Comparison of ENCODE assay signal across 9 mouse cellular contexts in the genomic region with DNA sequence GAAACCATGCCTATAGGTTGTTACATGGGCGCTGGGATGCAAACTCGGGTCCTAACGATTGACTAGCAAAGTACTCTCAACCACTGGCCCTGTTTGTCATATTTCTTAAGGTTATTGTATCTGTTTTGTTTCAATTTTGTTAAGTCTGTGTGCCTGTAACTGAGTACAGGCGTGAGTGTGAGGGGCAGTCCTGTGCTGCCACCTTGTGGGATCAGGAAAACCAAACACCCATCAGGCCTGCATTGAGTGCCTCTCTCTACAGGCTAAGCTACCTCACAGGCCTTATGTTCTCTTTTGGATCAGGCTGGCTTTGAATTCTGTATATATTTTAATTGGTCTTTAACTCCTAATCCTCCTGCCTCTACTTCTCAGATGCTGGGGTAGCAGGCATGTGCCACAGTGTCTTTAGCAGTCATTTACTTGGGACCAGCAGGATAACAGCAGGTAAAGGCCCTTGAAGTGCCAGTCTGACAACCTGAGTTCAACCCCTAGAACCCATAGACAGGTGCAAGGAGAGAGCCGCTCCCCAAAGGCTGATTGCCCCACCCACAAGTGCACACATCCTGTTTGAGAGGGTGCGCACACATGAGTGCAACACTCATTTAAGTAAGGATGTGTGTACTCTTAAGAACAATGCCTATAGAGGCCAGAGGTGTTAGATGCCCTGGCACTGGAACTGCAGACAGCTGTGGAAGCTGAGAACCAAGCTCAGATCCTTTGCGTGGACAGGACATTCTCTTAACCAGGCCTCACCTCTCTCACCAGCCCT. TPM values are rescaled to one million over a fixed set of nuclear protein-coding genes. Genes with fewer than 3 reads are reported as not detected.
DNase-seq lines count a peak whose midpoint lies in the region; ATAC-seq and TF ChIP-seq lines count a peak whose summit lies in the region.
"Had no signal": no experiment of that assay in that cellular context is flagged by ENCODE, and none has a peak within 500 bp of the region (broad histone marks: within the 10 kb centered on the region; RNA-seq: fewer than 3 reads in every experiment).

No protein-coding gene starts in this region.

- TF ChIP-seq EP300 in heart, postnatal 0 days (IDR thresholded peaks at IDR 0.05; ENCODE audit: low read depth) = no peak

- 76% methylated on average over 7 of the region's 7 CpGs for WGBS in heart, postnatal 0 days

- H3K4me1 ChIP-seq in heart, postnatal 0 days (ENCODE audit: control insufficient read depth, insufficient read depth) = no peaks in the 10 kb centered on the region
- H3K4me1 ChIP-seq: midbrain, embryonic 12.5 days had no signal

- DNase-seq in heart, postnatal 0 days (ENCODE audit: low spot score) = peak; percentile 21
- no peak for DNase-seq in heart, adult 11 months
- peak; percentile 3 for DNase-seq in forelimb bud, embryonic 11.5 days (ENCODE audit: low read depth, low spot score)
- DNase-seq in lung, adult 18-20 months = peak; percentile 20 to 42
- DNase-seq in telencephalon, adult 2 months (ENCODE audit: low read depth, low spot score) = peak; percentile 9
- DNase-seq in urinary bladder, postnatal 4 days (ENCODE audit: low spot score in 2 of 2) = no peak

- TF ChIP-seq CTCF in heart, postnatal 0 days (IDR thresholded peaks at IDR 0.05; ENCODE audit: low read depth) = peak; percentile 72

- H3K4me2 ChIP-seq in heart, postnatal 0 days (ENCODE audit: low read depth, low read length) = no peak overlapping the region
- H3K4me2 ChIP-seq: midbrain, embryonic 12.5 days had no signal

- ATAC-seq in heart, postnatal 0 days (ENCODE audit: insufficient read depth, low read depth) = peak; percentile 70; the same call in 1 of the 2 replicates
- ATAC-seq in CD4-positive, CD25-positive, alpha-beta regulatory T cell, adult 4 months = peak; percentile 85
- peak; percentile 49 for ATAC-seq in activated CD4-positive, CD25-positive, alpha-beta regulatory T cell, adult 4 months

- H3K4me3 ChIP-seq in heart, postnatal 0 days (ENCODE audit: low read depth, low read length) = no peak overlapping the region
- H3K4me3 ChIP-seq: midbrain, embryonic 12.5 days had no signal

- peaks cover 66% of the 10 kb centered on the region for H3K36me3 ChIP-seq in heart, postnatal 0 days (replicated peaks; ENCODE audit: control insufficient read depth, insufficient read depth, low read length)

- no peak overlapping the region for H3K9ac ChIP-seq in heart, postnatal 0 days (replicated peaks; ENCODE audit: low read depth, low read length)

- H3K27ac ChIP-seq in heart, postnatal 0 days (ENCODE audit: low read depth) = no peak overlapping the region
- H3K27ac ChIP-seq: midbrain, embryonic 12.5 days had no signal

- H3K27me3 ChIP-seq in heart, postnatal 0 days (ENCODE audit: control insufficient read depth, insufficient read depth, low read length) = no peaks in the 10 kb centered on the region
- H3K27me3 ChIP-seq: midbrain, embryonic 12.5 days had no signal

- no peaks in the 10 kb centered on the region for H3K9me3 ChIP-seq in heart, postnatal 0 days (replicated peaks; ENCODE audit: control insufficient read depth, low read length)
- H3K9me3 ChIP-seq: midbrain, embryonic 12.5 days had no signal

RNA-seq across cellular contexts. Expression of a gene that starts 38.2 kb away (rescaled TPM):
- total RNA-seq in heart, postnatal 0 days (2014; rRNA removed; ENCODE audit: low replicate concordance) = 22.7 and 54.6 TPM in 2 replicates
- 14.0 and 14.5 TPM in 2 replicates for polyA plus RNA-seq in heart, postnatal 0 days (2015; fragmentation: Nextera tagmentation; extraction: Ambion mirVana)
- polyA plus RNA-seq in CD4-positive, CD25-positive, alpha-beta regulatory T cell, adult 4 months (2017; shearing (Covaris generic)) = 10 to 100 TPM; 35.5 to 42.1 TPM
- polyA plus RNA-seq in activated CD4-positive, CD25-positive, alpha-beta regulatory T cell, adult 4 months (2017; shearing (Covaris generic)) = 10 to 100 TPM; 23.2 to 23.8 TPM

RNA-seq across cellular contexts. Expression of a gene that starts 55.4 kb away (rescaled TPM):
- total RNA-seq in heart, postnatal 0 days (2014; rRNA removed; ENCODE audit: low replicate concordance) = 0.53 and 0.54 TPM in 2 replicates
- 2.1 and 3.0 TPM in 2 replicates for polyA plus RNA-seq in heart, postnatal 0 days (2015; fragmentation: Nextera tagmentation; extraction: Ambion mirVana)
- 10 to 100 TPM in 1 of 2 experiments, 1 to 10 TPM in 1; 5.4 to 14.9 TPM for polyA plus RNA-seq in CD4-positive, CD25-positive, alpha-beta regulatory T cell, adult 4 months (2017; shearing (Covaris generic))
- 1 to 10 TPM; 2.2 to 4.0 TPM for polyA plus RNA-seq in activated CD4-positive, CD25-positive, alpha-beta regulatory T cell, adult 4 months (2017; shearing (Covaris generic))

Comparison
In these comparisons a context has a peak if more than half of its experiments do, and no peak if none do; other contexts are left out.
1. DNase-seq: peak in heart, postnatal 0 days (single experiment), forelimb bud, embryonic 11.5 days (single experiment), lung, adult 18-20 months (2 of 2) and telencephalon, adult 2 months (single experiment); none in heart, adult 11 months (single experiment) and urinary bladder, postnatal 4 days (0 of 2).
2. Peak in every context shown above with its lines, with median percentiles within 50 percentile points of each other: ATAC-seq.